Mouse (Mus musculus): ENCODE data around the gene Ctss. TPM values are rescaled to one million over a fixed set of nuclear protein-coding genes. Genes with fewer than 3 reads are reported as not detected.

The Ctss gene
- total RNA-seq (2014; fragmentation: Nextera tagmentation) (not detected in 2 replicates), total RNA-seq (2017) (0.41 and 0.66 TPM in 2 replicates), polyA plus RNA-seq (2012) (not detected in 2 replicates)

- TF ChIP-seq POLR2AphosphoS5 (IDR thresholded peaks at IDR 0.05; ENCODE audit: insufficient replicate concordance, low read depth, low read length), result no peak
- TF ChIP-seq CTCF (IDR thresholded peaks at IDR 0.05; ENCODE audit: low read depth, low read length), result no peak
- TF ChIP-seq GATA2 (IDR thresholded peaks at IDR 0.05; ENCODE audit: borderline replicate concordance, low read depth, low read length), result no peak
- no peak for TF ChIP-seq GATA1 (IDR thresholded peaks at IDR 0.05; ENCODE audit: borderline replicate concordance, low read length)
- TF ChIP-seq TAL1 (conservative IDR thresholded peaks at IDR 0.05; ENCODE audit: low read depth, low read length), result no peak
- H3K9me3 ChIP-seq (replicated peaks), result no peaks in the 10 kb centered on the region
- ATAC-seq (ENCODE audit: extremely low read depth, insufficient number of reproducible peaks, low FRiP score, poor library complexity, severe bottlenecking) (no peak), DNase-seq (ENCODE audit: low spot score) (no peak)
- H3K36me3 ChIP-seq (replicated peaks), result no peaks in the 10 kb centered on the region
- peaks cover 29% of the 10 kb centered on the region for H3K4me1 ChIP-seq (ENCODE audit: insufficient read depth, low read depth, low read length)
- no peak within 1 kb of the TSS for H3K4me3 ChIP-seq (ENCODE audit: low read depth, low read length)
- H3K27me3 ChIP-seq (ENCODE audit: insufficient read depth, low read length), result peaks cover 18% of the 10 kb centered on the region
Measured at GRCm38 (mm10) chr3:95526622-95527211, at the start of gene Ctss. Gene Ctss (plus strand): TSS chr3:95526786.

- H3K36me3 ChIP-seq (replicated peaks), result peaks cover 91% of the 10 kb centered on the region
- DNase-seq (ENCODE audit: low spot score), result no peak
- H3K4me1 ChIP-seq (ENCODE audit: insufficient read depth, low read depth, low read length), result no peaks in the 10 kb centered on the region
- no peaks in the 10 kb centered on the region for H3K9me3 ChIP-seq (replicated peaks)
- no peak for ATAC-seq (ENCODE audit: extremely low read depth, insufficient number of reproducible peaks, low FRiP score, poor library complexity, severe bottlenecking)
- no peak overlapping the region for H3K4me3 ChIP-seq (ENCODE audit: low read depth, low read length)
- TF ChIP-seq TAL1 (conservative IDR thresholded peaks at IDR 0.05; ENCODE audit: low read depth, low read length) (no peak), GATA1 (IDR thresholded peaks at IDR 0.05; ENCODE audit: borderline replicate concordance, low read length) (no peak), GATA2 (IDR thresholded peaks at IDR 0.05; ENCODE audit: borderline replicate concordance, low read depth, low read length) (no peak), POLR2AphosphoS5 (IDR thresholded peaks at IDR 0.05; ENCODE audit: insufficient replicate concordance, low read depth, low read length) (no peak), CTCF (IDR thresholded peaks at IDR 0.05; ENCODE audit: low read depth, low read length) (no peak)
- no peaks in the 10 kb centered on the region for H3K27me3 ChIP-seq (ENCODE audit: insufficient read depth, low read length)
Measured at GRCm38 (mm10) chr3:95478966-95479365, 47.6 kb upstream of the Ctss start.

- TF ChIP-seq TAL1 (conservative IDR thresholded peaks at IDR 0.05; ENCODE audit: low read depth, low read length) (no peak), CTCF (IDR thresholded peaks at IDR 0.05; ENCODE audit: low read depth, low read length) (no peak), POLR2AphosphoS5 (IDR thresholded peaks at IDR 0.05; ENCODE audit: insufficient replicate concordance, low read depth, low read length) (no peak), GATA2 (IDR thresholded peaks at IDR 0.05; ENCODE audit: borderline replicate concordance, low read depth, low read length) (no peak), GATA1 (IDR thresholded peaks at IDR 0.05; ENCODE audit: borderline replicate concordance, low read length) (no peak)
- no peak for DNase-seq (ENCODE audit: low spot score)
- Histone ChIP-seq H3K4me3 (ENCODE audit: low read depth, low read length) (no peak overlapping the region), H3K36me3 (replicated peaks) (peaks cover 87% of the 10 kb centered on the region), H3K9me3 (replicated peaks) (no peaks in the 10 kb centered on the region), H3K27me3 (ENCODE audit: insufficient read depth, low read length) (no peaks in the 10 kb centered on the region), H3K4me1 (ENCODE audit: insufficient read depth, low read depth, low read length) (no peaks in the 10 kb centered on the region)
- ATAC-seq (ENCODE audit: extremely low read depth, insufficient number of reproducible peaks, low FRiP score, poor library complexity, severe bottlenecking), result no peak
Measured at GRCm38 (mm10) chr3:95486421-95486820, 40.2 kb upstream of the Ctss start.

GRCm38 (mm10) chr3:95488679-95489078, 37.9 kb upstream of the Ctss start:
- H3K36me3 ChIP-seq (replicated peaks), result peaks cover 89% of the 10 kb centered on the region
- TF ChIP-seq CTCF (IDR thresholded peaks at IDR 0.05; ENCODE audit: low read depth, low read length) (no peak), POLR2AphosphoS5 (IDR thresholded peaks at IDR 0.05; ENCODE audit: insufficient replicate concordance, low read depth, low read length) (no peak), TAL1 (conservative IDR thresholded peaks at IDR 0.05; ENCODE audit: low read depth, low read length) (no peak), GATA1 (IDR thresholded peaks at IDR 0.05; ENCODE audit: borderline replicate concordance, low read length) (no peak), GATA2 (IDR thresholded peaks at IDR 0.05; ENCODE audit: borderline replicate concordance, low read depth, low read length) (no peak)

GRCm38 (mm10) chr3:95490238-95490637, 36.3 kb upstream of the Ctss start:
- DNase-seq (ENCODE audit: low spot score), result no peak
- Histone ChIP-seq H3K36me3 (replicated peaks) (peaks cover 90% of the 10 kb centered on the region), H3K4me3 (ENCODE audit: low read depth, low read length) (no peak overlapping the region), H3K4me1 (ENCODE audit: insufficient read depth, low read depth, low read length) (peaks cover 3% of the 10 kb centered on the region; the same call in 1 of the 2 replicates), H3K27me3 (ENCODE audit: insufficient read depth, low read length) (no peaks in the 10 kb centered on the region), H3K9me3 (replicated peaks) (no peaks in the 10 kb centered on the region)
- no peak for ATAC-seq (ENCODE audit: extremely low read depth, insufficient number of reproducible peaks, low FRiP score, poor library complexity, severe bottlenecking)
- TF ChIP-seq GATA1 (IDR thresholded peaks at IDR 0.05; ENCODE audit: borderline replicate concordance, low read length) (no peak), POLR2AphosphoS5 (IDR thresholded peaks at IDR 0.05; ENCODE audit: insufficient replicate concordance, low read depth, low read length) (no peak), CTCF (IDR thresholded peaks at IDR 0.05; ENCODE audit: low read depth, low read length) (no peak), GATA2 (IDR thresholded peaks at IDR 0.05; ENCODE audit: borderline replicate concordance, low read depth, low read length) (no peak)

More at GRCm38 (mm10) chr3:95488679-95489078, 37.9 kb upstream of the Ctss start:
- DNase-seq (ENCODE audit: low spot score), result no peak
- Histone ChIP-seq H3K4me1 (ENCODE audit: insufficient read depth, low read depth, low read length) (no peaks in the 10 kb centered on the region), H3K9me3 (replicated peaks) (no peaks in the 10 kb centered on the region), H3K27me3 (ENCODE audit: insufficient read depth, low read length) (no peaks in the 10 kb centered on the region), H3K4me3 (ENCODE audit: low read depth, low read length) (no peak overlapping the region)
- no peak for ATAC-seq (ENCODE audit: extremely low read depth, insufficient number of reproducible peaks, low FRiP score, poor library complexity, severe bottlenecking)

- DNase-seq (ENCODE audit: low spot score), result peak; percentile 24
- Histone ChIP-seq H3K36me3 (replicated peaks) (peaks cover 77% of the 10 kb centered on the region), H3K4me1 (ENCODE audit: insufficient read depth, low read depth, low read length) (peaks cover 3% of the 10 kb centered on the region; the same call in 1 of the 2 replicates), H3K27me3 (ENCODE audit: insufficient read depth, low read length) (no peaks in the 10 kb centered on the region), H3K9me3 (replicated peaks) (no peaks in the 10 kb centered on the region), H3K4me3 (ENCODE audit: low read depth, low read length) (no peak overlapping the region)
- TF ChIP-seq CTCF (IDR thresholded peaks at IDR 0.05; ENCODE audit: low read depth, low read length), result peak; percentile 77
- TF ChIP-seq GATA1 (IDR thresholded peaks at IDR 0.05; ENCODE audit: borderline replicate concordance, low read length), result no peak
- no peak for ATAC-seq (ENCODE audit: extremely low read depth, insufficient number of reproducible peaks, low FRiP score, poor library complexity, severe bottlenecking)
Measured at GRCm38 (mm10) chr3:95494342-95494741, 32.2 kb upstream of the Ctss start.
